Mouse (Mus musculus) layer of hippocampus, adult 11-12 months (tissue): ENCODE results near the gene Fndc5.
A peak's percentile ranks its signal among the peaks of the same experiment; 100 is the strongest.

ENCODE experiments used
- DNase-seq: peaks from one replicate; pipeline ENCODE4 v3.0.0; 2022; ENCODE audit warnings: low spot score

Fndc5 gene

DNA sequence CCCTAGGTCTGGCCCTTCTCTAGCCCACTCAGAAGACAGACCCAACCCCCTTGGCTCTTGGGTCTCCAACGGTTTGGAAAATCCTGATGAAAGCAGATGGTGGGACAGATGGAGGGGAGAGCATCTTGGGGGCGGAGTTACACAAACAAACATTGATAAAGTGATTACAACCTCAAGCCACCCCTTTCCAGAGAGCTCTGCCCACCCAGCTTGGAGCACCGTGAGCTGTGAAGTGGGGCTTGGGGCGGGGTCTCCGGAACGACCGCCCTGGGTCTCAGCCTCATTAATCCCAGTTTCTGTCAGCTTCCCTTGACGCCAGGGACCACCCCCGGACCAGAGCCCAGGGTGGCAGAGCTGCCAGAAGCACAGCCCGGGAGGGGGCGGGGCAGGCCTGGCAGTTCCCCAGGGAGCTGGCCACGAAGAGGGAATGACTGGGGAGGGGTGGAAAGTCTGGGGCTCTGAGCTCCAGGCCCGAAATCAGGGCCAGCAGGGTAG is 12.1 kb upstream of the Fndc5 start:
- DNase-seq: peak; percentile 85

DNA sequence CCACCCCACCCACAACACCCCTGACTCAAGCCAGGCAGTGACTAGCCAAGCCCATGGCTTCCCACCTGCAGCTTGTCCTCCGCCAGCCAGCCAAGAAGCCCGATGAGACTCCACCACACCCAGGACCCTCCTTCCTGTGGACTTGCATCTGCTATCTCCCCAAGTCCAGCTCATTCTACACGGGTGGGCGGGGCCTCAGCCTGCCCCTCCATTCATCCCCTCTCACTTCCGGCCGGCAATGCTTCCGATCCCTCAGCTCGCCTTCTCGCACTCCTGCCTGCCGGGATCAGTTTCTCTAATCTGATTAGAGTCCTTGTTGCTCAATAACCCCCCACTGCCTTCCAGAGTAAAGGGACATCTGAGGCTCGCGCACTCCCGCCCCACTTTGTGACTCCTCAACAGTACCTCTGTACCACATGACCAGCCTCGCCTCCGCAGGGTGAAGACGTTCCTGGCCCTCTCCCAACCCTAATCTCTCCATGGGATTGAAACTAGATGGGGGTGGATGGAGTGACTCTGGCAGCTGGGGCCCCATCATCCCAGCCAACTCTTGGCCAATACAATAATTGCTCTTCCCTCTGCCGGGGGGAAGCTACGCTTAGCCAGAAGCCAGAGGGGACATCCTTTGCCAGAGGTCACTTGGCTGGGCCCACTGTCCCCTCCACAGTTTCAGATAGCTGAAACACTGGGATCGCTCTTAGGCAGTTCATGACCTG is 10.9 kb upstream of the Fndc5 start:
- DNase-seq: no peak

DNA sequence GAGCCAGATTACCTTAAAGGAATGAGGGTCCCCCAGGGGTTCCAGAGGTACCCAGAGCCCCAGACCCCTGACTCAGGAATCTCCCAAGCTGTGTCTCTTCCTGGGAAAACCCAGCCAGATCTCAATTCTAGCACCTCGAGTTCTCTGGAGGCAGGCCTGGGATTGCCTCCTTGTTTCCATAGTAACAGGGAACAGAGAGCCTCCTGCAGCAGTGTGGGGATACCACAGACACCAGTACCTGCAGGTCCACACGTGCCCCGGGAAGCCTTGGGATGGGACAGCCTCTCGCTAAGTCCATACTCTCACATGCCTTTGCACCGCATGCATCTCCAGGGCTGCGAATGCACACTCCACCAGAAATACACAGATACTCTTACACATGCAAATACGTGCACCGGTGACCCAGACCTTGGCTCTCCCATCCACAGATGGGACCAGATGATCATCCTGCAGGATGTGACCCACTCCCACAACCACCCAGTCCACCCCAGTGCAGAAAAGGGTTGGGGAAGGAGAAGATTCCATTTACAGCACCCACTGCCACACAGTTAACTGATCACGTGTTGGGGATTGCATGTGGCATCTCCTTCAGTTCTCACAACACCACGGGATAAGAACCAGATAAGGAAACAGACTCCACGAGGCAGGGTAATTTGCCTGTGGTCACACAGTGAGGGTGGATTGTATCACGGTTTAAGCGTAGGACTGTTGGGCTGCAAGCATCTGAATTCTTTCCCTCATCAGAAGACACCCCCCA is 8.0 kb upstream of the Fndc5 start:
- DNase-seq: no peak

DNA sequence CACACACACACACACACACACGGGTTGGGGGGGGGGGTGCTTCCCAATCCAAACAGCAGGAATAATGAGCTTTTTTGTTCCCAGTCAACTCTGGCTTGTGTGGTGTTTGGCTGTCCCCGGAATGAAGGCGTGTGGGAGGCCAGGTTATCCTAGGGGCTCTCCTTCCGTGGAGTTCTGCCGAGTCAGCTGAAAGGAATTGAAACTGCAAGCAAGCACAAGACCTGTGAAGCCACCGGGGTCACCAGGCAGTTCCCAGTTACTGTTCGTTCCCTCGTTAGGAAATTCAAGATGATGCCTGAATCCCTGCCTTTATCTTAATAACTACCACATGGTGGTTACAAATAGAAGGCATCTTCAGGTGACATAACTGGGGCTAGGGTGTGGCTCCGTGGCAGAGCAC is 7.4 kb upstream of the Fndc5 start:
- no peak for DNase-seq

DNA sequence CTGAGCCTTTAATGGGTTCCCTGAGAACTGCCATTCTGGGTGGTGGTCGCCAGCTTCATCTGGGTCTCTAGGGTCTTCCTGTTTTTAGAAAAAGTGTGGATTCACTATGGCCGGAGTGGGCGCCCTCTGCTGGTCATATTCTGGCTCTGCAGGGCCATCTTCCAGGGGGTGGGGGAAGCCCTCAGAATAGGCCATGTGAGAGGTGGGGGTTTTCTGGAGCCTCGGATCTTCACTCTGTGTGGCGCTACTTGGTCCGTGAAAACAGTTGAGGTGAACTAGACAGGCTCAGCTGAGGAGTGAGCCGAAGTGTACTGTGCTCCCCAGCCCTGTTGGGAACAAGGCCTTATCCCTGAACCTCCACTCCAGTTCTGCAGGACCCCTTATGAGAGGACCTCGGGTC is 6.7 kb upstream of the Fndc5 start:
- no peak for DNase-seq

DNA sequence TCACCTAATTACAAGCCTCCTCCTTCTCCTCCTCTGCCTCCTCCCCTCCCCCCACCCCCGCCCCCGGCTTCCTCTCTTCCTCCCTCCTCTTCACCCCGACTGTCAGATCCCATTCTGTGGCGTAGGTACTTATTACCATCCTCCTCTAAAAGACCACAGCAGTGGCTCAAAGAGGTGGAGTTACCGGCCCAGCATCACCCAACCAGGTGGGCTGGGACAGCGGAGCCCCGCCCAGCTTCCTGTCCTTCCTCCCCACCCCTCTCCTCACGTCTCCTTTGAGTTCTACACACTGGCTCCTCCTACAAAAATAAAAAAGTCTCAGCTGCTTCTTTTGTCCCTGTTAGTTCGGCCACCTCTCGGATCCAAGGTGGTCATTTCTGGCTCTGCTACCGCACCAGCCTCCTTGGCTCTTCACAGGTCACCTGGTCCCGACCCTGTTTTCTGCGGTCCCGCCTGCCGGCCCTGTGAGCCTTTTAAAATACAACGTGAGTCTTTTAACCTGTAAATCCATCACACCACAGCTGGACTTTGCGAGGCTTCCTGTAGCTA is 6.0 kb upstream of the Fndc5 start:
- no peak for DNase-seq

DNA sequence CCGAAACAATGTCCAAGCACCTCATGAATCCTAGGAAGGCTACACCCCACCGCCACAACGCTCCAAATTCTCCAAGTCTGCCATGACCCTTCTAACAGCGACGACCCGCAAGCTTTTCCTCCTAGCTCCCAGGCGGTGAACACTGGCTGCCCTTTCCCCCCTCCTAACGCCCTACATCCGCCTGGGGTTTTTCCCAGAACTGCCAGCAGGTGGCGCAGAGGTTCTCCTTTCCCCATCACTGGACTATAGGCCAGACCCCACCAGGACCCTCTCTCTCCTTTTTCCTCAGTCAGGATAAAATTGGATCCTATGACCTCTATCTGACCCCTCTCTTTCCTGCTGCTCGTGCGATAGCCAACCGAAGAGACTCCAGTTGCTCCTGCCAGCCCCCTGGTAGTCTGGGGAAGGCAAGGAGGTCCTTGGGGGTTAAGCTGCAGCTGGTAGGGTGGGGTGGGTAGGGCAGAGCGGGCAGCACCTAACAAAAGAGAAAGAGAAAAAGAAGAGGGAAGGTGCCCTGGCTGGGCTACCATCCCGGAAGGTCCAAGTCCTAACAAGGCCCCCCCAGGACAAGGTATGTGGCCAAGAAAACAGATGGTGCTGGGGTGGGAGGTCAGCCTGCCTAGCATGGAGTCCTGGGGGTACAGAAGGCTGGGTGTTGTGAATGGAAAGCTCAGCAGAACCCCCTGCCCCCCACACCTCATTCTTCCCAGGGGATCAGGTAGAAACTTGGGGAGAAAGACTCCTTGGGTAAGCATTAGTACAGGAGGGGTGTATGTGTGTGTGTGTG is 1.8 kb upstream of the Fndc5 start:
- peak; percentile 75 for DNase-seq

DNA sequence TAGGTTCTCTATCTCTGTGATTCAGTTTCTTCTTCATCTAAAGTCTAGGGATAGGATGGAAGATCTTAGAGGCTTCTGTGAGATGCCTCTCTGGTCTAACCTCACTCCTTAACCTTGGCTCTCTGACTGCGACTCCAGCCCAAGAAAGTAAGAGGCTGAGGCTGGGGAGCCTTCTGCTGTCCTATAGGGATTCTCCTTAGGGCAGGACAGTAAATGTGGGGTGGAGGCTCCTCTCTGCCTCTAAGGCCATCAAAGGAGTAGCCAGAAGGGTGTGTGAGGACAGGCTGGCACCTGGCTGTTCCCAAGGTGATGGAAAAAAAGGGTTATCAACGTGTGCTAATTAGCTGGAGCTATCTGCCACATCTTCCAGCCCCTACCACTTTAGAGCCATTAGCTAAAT is 1.2 kb upstream of the Fndc5 start:
- no peak for DNase-seq

DNA sequence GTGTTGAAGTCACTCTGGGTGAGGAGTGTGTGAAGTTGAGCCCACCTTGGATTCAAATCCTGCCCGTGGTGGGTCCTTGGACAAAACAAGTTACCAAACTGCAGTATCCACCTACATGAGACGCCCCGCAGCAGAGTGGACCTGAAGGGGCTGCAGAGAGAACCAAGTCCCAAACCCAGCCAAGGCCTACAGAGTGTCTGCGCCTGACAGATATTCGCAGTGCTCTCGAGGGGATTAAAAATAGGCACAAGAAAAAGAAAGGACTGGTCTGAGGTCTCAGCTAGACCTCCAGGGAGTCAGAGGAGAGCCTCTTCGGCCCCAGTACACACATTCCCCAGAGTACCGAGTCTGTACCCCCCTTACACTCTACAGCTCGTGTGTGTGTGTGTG is 615 bp upstream of the Fndc5 start:
- DNase-seq: no peak

DNA sequence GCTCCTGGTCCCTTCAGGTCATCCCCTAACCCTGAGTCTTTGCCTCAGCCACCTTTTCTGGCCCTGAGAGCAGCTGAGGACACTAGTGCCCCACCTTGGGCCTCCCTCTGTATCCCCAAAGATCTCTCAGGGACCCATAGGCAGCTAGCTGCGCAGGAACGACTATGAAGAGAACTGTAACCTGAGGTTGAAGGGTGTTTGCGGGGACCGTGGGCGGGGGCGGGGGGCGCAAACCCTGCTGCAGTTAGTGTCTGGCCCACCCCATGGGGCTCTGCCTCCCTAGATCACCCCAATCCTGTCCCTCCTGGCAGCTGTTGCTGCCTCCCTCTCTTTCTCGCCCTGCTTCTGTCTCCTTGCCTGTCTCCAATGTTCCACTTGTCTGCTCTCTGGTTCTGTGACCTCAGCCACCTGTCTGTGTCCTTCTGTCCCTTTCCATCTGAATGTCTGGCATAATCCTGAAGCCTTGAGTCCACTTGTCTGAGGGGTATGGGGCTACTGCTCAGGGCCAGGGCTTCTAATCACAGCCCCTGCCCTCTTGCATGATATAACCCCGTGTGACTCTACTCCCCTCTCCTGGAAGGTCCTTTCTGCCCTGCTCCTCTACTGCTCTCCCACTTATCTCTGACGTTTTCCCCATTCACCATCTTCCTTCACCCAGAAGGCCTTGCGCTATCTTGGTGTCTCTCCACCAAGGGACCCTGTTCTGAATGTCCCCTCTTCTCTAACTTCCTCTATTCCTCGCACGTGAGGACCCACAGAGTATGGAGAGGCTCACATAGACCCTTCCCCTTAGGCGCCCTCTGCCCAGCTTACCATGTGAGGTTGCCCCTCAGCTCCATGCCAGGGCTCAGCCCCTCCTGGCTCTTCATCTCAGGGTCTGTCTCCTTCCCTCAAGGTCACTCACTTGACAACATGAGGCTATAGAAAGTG is 858 bp downstream of the Fndc5 start:
- DNase-seq: no peak

DNA sequence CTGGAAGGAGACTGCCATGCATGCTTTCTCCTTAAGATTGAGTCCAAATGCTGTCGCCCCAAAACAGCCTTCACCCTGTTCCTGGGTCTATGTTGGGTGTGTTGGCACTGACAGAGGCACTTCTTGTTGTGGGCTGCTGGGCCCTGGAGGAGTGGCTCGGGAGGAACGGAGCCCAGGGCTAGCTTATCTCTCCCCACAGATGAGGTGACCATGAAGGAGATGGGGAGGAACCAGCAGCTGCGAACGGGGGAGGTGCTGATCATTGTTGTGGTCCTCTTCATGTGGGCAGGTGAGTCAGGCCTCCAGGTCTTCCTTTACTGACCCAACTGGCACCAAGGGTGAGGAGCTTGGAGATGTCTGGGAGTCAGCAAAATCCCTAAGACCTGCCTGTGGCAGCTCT is 2.8 kb downstream of the Fndc5 start:
- DNase-seq: no peak

DNA sequence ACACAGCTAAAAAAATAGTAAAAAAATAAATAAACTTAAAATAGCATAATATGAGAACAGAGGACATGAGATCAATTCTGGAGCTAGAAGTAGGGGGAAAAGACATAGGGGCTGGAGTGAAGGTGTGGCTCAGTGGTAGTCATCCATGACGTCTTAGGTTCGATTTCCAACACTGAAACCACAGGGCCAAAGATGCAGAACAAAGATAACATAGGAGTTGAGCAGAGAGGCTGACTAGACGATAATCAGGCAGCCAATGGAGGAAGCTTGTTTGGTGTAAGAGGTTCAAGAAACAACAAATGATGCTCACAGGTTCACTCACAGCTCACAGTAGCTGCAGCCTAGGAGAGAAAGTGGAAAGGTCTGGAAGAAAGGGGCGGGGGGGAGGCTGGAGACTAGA is 4.0 kb downstream of the Fndc5 start:
- no peak for DNase-seq

DNA sequence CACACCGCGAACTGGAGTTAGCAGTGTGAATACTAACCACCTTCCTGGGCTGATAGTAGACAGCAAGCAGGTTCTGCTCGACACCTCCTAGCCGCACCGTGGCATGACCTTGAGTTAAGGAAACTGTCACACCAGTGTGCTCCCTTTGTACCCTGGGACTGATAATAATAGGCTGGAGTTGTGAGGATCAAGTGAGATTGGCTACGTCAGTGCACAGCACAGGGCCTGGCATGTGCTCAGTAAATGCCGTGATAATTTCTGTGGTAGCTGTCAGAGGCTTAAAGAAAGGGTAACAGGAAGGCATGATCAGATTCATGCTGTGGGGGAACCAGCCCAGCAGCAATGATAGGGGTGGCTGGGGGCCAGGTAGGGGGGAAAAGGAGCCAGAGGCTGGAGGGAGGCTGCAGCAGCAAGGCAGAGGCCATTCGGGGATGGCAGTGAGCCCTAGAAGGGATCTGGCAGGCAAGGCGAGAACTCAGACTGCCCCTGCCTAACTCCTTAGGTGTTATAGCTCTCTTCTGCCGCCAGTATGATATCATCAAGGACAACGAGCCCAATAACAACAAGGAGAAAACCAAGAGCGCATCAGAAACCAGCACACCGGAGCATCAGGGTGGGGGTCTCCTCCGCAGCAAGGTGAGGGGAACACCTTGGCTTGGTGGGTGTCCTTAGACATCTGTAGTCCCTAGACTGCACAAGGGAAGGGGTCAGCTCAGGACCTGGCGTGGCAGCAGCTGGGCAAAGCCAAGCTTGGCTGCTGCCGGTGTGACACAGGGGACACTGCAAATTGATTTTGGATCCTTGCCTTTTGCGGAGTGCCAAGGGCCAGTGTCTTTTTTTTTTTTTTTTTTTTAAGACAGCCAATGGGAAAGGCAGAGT is 5.0 kb downstream of the Fndc5 start:
- no peak for DNase-seq

DNA sequence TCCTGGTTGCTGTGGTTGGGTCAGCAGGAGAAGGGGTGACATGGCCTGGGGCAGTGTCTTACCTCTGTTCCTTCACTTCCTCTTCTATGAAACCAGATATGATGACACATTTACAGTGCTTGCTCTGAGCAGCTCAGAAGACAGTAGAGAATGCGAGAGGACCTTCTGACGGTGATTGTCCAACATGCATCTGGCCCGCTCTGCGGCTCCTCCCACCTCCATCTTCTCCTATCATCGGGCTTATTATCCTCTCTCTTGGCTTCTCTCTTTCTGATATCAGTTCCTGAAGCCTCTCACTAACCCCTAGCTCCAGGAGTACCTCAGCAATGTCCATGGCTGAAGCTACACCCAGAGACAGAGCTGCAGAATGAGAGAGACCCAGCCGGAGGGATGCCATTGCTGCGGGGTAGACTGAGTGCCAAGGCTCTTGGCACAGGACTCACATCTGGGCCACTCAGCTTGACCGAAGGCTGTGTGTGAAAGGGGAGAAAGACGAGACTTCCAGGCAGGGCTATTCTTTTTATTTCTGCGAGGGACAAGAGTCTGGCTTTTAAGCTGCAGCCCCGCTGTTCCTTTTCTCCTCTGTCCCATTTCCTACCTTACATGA is 5.7 kb downstream of the Fndc5 start:
- DNase-seq: no peak

DNA sequence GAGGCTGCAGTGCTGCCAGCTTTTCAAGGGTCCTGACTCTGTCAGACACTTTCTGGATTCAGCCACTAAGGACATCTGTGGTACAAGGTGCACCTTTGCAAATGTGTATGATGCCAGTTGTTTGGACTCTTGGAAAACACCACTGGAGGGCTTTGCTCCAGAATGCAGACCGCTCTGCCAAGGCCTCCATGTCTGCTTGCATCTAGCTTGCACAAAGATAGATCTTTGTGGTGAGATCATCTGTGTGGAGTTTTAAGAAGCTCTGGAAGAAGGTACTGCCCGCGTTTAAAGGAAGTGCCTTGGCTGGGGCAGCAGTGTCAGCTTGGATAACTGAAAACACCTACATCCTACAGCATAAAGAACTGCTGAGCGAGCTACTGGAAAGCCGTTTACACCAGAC is 6.7 kb downstream of the Fndc5 start:
- no peak for DNase-seq

DNA sequence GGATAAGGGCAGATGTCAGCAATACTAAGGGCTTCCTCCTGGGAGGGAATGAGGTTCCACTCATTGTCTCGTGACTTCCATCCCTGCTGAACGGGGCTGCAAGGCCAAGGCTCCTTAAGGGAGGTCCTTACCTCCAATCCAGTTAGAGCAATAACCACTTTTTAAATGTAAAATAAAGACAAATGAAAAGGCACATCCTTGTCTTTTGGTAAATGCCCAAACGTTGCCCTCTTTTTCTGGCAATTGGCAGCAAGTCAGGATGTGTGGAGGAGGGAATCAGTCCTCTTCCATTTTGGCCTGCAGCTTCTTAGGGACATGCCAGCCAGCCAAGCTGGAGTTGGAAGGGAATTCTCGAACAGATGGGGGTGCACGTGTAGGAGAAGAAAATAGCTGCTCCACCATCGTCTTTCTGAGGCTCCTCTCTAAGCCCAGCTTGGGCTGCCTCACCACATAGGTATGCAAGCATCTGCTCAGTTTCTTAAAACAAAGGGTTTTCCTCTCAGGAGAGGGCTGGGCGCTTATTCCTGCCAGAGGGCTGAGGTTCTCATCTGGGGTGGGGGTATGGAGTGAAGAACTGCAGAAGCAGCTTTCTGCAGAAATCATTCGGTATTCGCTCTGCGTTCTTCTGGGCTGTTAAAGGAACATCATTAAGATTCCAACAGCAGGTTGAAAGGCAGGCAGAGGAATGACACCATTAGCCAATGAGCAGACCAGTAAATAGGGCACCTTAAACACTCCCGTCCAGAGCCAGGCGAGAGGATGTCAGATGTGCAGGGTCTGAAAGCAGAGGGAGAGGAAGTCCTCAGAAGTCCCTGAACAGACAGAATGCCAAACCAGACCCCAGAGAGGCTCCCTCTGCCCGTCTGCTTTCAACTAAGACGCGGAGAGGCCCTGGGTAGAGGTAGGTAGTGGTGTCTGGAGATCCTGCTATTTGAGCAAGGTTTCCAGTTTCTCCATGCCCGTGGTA is 7.9 kb downstream of the Fndc5 start:
- DNase-seq: peak; percentile 81

DNA sequence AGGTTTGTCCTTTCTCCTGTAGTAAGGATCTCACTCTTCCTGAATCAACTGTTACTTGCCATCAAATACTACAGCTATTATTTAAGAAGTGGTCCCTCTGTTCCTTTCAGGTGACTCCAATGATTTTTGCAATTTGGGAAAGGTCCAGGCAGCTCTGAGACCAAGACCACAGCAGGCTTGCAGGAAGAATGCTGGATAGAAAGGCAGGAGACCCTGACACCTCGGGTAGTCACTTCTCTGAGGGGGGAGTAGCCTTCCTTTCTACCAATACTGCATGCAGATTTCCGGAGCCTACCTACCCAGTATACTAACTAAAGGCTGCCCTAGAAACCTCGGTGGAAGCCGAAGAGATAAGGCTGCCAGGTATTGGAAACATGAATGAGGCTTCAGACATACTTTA is 8.6 kb downstream of the Fndc5 start:
- DNase-seq: no peak

DNA sequence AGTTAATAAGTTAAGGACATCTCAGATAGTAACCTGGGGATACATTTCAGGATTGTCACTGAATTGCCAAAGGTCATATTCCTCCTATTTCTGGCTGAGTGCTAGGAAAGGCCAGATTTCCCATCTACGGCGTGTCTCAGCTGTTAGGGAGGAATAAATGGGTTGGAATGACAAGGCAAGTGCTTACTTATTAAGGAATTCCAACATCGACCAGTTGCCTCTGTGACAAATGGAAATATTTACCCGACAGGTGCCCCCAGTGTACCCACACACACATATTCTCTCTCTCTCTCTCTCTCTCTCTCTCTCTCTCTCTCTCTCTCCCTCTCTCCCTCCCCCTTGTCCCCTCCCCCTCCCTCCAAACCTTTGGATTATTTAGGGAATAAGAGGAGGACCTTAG is 9.1 kb downstream of the Fndc5 start:
- DNase-seq: no peak

DNA sequence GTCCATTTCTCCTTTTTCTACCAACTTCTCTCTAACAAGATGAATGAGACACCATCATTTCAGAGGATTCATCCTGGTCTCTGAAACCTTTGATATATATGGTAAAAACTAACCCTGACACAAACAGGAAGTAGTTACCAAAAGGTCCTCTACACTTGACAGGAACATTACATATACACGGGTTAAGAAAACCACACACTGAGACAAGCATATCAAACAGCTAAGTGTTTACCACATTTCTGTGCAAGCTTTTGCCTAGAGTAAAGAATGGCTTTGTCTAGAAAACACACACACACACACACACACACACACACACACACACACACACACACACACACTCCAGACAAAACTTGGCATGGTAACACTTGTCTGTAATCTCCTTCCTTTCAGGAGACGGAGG is 9.6 kb downstream of the Fndc5 start:
- DNase-seq: no peak
